Mouse (Mus musculus) brain, embryonic 18.5 days (tissue): ENCODE measurements around the gene Srr.
A peak's percentile ranks its signal among the peaks of the same experiment; 100 is the strongest.

Experiments used
- DNase-seq: peaks from one replicate; pipeline ENCODE4 v3.0.0-alpha.2; 2012; ENCODE audit warnings: low read depth, low spot score

Gene Srr

GRCm38 (mm10) chr11:74908618-74909399 is 16.9 kb downstream of the Srr start:
- DNase-seq = no peak

DNA sequence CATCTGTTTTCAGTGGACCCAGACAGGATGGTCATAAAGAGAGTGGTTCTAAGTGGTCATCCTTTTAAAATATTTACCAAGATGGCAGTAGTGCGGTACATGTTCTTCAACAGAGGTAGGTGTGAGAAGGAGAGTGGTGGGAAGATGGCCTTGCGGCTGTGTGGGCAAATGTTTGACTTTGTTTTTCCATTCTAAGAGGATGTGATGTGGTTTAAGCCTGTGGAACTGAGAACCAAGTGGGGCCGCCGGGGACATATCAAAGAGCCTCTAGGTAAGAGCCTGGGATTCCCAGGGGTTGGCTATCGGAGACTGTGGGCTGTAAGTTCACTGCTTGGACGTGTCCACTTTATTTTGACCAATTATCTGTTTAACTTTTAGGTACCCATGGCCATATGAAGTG is 17.9 kb downstream of the Srr start:
- no peak for DNase-seq

DNA sequence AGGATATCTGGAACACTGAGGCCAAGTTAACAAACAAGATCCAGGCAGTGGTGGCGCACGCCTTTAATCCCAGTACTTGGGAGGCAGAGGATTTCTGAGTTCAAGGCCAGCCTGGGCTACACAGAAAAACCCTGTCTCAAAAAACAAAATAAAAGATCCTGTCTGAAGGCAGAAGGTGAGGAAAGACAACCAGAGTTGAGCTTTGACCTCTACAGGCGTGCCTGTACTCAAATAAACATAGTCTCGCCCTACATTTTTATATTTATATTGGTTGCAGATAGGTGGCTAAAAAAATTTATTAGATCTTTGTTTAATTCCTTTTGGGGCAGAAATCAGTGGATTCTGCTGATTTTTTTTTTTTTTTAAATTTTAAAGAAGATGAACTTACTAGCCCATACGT is 23.3 kb downstream of the Srr start:
- DNase-seq = no peak

- no peak for DNase-seq
Measured at GRCm38 (mm10) chr11:74901555-74901954, 24.2 kb downstream of the Srr start.

- no peak for DNase-seq
Measured at GRCm38 (mm10) chr11:74898517-74898827, 27.3 kb downstream of the Srr start.

DNA sequence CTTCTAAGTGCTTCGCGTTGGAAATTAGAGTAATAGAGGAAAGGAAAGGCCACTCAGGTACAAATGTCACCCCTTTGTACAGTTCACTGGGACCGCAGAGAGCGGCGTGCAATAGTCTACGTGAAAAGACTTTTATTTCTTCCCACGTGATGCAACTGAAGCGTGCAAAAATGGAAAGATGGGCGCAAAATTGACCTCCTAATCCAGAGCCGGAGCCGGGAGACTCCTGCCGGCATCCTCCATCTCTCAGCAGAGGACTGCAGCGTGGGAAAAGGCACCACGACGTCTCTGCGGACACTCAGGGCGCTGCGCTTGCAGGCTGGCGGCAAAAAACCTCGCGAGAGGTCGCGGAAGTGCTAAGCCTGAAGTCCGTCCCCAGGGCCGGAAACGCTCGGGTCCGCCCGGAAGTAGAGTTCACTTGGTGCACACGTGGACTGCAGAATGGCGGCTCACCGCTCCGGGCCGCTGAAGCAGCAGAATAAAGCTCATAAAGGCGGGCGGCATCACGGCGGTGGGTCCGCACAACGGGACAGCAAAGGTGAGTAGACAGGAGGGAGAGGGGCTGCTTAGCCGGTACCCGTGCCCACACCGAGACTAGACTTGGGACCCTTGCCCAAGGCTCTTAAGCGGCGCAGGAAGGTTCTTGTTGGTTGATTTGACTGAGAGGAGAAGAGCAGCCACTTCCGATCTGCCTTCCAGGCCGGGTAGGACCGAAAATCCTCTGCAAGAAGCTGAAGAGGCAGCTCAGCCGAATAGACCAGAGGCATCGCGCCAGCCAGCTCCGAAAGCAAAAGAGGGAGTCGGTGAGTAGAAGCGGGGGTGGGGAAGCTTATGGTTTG is 27.9 kb downstream of the Srr start, which contains the start of gene Tsr1:
TSS of gene Tsr1 (plus strand) at position 394 of the 839 bp plus-strand sequence.
- peak; percentile 80 for DNase-seq

DNA sequence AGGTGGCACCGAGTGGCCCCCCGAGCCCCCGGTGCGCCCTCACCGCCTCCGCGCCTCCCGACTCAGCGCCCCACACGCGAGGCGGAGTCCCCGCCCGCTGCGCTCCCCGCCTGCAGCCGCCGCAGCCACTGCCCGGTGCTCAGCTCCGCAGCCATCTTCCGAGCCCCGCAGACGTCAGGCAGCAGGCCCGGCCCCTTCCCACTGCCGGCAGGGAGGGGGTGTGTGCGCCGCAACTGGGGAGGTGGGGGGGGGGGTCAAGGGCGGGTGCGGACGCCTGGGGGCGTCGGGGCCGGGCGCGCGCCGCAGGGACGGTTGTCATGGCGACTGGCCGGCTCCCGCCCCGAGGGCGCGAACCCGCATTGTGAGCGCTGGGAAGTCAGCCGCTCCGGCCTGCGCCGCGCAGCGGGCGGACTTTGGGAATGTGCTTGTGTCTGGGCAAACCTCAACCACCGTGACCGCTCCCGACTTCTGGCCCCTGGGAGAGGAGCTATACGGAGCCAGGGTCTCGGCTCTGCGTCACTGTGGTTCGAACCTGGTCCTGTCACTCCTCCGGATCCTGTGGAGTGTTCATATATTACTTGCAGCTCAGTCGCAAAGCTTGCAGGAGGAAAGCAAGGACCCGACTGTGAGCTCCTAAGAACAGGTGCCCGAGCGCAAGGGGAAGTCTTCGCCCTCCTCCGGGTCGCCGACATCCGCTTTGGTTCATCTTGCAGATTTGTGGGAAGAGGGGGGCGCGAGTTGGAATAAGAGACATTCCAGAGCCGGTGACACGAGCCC is 28.7 kb downstream of the Srr start, which contains the start of gene Sgsm2:
TSS of gene Sgsm2 (minus strand) at position 160 of the 777 bp plus-strand sequence.
- no peak for DNase-seq

- no peak for DNase-seq
Measured at GRCm38 (mm10) chr11:74895980-74896900, 29.5 kb downstream of the Srr start.

DNA sequence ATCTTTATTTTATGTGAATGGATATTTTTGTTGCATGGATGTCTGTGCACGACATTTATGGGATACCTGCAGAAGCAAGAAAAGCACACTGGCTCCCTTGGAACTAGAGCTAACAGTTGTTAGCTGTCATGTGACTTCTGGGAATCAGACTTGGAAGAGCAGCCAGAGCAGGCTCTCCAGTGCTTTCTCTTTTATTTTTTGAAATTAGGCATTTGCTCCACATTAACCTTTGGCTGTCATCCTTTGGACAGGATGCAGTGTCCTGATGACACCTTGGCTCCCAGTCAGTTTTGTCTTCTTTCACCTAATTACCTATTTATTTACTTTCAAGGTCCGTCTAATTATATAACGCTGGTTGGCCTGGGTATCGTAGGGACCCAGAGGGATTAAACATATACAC is 31.1 kb downstream of the Srr start:
- no peak for DNase-seq

DNA sequence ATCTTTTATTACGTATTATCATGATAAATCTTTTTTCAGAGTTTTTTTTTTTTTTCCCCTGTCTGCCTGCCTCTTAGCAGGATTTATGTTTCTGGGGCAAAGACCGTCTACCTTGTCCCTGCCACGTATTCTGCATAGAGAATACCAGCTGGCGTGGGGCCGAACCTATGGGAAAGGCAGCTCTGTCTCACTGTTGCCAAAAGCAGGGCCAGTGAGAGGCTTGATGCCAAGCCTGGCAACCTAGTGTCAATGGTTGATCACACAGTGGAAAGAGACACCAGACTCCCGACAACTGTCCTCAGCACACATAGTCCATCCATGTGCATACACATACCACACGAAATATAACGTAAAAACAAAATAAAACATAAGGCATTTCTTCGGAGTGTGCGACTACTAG is 42.6 kb downstream of the Srr start:
- DNase-seq = no peak

DNA sequence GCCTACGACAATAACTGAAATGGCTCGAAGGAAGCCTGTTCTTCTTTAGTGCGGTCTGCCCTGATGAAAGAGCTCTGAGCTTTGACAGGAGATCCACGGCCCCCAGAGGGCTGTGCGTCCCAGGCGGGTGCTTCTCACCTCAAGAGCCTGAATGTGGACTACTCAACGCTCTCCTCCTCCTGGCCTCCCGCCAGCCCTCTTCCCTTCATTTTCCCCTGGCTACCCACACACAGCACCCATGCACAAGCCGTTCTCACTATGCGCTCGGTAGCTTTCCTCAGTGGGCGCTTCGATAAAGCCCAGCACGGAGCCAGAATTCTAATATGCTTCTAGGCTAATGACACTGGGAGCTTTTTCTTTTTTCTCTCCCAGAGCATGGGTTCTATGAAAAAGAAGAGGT is 43.8 kb downstream of the Srr start:
- DNase-seq = no peak

GRCm38 (mm10) chr11:74880999-74881398 is 44.7 kb downstream of the Srr start:
- DNase-seq = no peak

GRCm38 (mm10) chr11:74876801-74877200 is 48.9 kb downstream of the Srr start:
- no peak for DNase-seq

DNA sequence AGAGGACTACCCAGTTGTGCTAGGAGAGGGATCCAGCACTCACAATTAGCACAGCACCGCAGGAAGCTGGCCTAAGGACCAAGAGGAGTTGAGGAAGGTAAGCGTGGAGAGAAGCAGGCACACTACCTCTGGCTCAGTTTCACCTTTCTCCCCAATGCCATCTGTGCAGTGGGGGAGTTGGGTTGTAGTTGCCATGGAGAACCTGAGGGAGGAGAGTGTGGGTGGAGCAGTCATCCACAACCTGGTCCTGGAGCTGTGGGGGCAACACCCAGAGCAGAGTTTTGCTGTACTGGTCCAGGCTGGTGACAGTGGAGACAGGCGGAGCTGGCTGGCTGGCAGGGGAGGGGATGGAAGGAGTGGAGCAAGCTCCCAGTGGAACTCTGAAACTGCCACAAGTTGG is 51.1 kb downstream of the Srr start:
- no peak for DNase-seq

GRCm38 (mm10) chr11:74870991-74871622 is 54.6 kb downstream of the Srr start:
- no peak for DNase-seq

- no peak for DNase-seq
Measured at GRCm38 (mm10) chr11:74870544-74870943, 55.2 kb downstream of the Srr start.

DNA sequence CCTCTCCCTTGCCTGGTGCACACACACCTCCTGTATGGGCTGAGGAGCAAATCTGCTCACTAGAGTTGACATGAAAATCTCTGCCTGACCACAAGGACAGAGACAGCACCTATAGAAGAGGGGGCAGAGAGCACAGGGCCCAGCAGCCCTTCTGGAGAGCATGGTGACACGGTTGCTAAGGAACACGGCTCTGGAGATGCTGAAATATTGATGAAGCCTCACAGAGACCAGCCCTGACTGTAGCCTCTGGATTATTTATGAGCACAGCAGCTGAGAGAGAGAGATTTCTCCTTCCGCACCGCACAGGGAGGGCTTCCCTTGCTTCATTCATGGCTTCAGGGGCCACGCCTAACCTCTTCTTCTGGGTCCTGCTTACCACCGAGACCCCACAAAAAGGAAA is 56.1 kb downstream of the Srr start:
- DNase-seq = no peak

DNA sequence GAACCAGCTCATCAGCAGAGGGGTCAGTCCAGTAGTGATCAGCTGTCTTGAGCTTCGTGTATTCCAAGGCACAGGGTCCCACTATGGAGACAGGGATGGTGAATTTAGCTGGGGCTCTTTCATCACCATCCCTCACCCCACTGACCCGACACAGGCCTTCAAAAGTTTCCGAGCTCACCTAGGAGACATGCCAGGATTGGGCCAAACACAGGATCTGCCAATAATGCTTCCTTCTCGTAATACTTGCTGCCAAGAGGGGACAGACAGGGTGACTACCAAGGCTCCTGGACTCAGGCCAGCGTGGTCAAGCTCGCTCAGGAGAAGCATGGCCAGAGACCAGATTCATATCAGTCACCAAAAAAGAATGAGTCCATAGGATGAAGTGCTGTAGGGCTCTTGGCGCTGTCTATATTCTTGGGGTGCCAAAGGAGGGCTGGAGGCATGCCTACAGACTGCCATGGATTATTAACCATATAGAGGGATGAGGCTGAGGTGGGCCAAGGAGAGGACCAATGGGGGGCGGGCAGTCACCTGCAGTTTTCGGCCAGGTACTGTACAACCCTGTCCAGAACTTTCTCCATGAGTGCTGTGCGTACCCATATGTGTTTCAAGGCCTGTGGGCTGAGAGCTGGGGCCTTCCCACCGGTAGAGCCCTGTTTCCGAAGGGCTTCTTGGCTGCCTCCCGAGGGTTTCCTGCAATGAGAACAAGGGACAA is 57.5 kb downstream of the Srr start:
- DNase-seq = no peak

DNA sequence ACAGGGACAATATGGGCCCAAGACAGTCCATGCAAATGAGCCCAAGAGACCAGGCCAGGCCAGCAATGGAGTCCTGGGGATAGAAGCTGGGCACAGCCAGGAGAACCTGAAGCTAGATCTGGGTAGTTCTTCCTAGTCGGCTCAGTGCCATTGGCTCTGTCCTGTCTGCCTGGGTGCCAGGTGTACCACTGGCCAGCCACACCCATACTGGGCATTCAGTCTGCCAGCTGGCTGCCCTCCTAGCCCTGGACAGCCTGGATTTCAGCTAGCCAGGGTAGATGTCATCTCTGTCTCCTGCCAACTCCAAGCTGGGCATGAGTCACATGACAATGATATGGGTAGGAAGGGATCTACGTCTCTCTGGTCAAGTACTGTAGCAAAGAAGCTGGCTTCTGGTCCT is 58.6 kb downstream of the Srr start:
- no peak for DNase-seq

- DNase-seq = no peak
Measured at GRCm38 (mm10) chr11:74866640-74867039, 59.1 kb downstream of the Srr start.
